Mouse (Mus musculus) CH12.LX (cell line): Measurements from ENCODE around the gene Gsg1.

Source experiments
- CTCF ChIP-seq, 2 experiments: IDR thresholded peaks in 1 of 2; conservative IDR thresholded peaks in 1 of 2; 2 replicates each; pipeline ENCODE4 v1.5.1; 2011 to 2012; ENCODE audit warnings: low read depth in 2 of 2, low read length in 2 of 2, improper control_type of control experiment in 1 of 2, inconsistent platforms in 1 of 2, mild to moderate bottlenecking in 1 of 2, moderate library complexity in 1 of 2
- E2F4 ChIP-seq: IDR thresholded peaks from 2 replicates; pipeline ENCODE4 v1.6.1; 2011; ENCODE audit warnings: low read depth, low read length, improper control_type of control experiment; ENCODE audit not compliant: insufficient replicate concordance
- EP300 ChIP-seq: IDR thresholded peaks from 2 replicates; pipeline ENCODE4 v1.6.1; 2011; ENCODE audit warnings: low read length, improper control_type of control experiment
- HCFC1 ChIP-seq: IDR thresholded peaks from 2 replicates; pipeline ENCODE4 v1.6.1; 2012; ENCODE audit warnings: low read depth, mild to moderate bottlenecking, inconsistent platforms, low read length, improper control_type of control experiment
- JUN ChIP-seq: IDR thresholded peaks from 2 replicates; pipeline ENCODE4 v1.6.1; 2011; ENCODE audit warnings: low read depth, mild to moderate bottlenecking, low read length, improper control_type of control experiment, moderate library complexity; ENCODE audit not compliant: insufficient read depth
- KAT2A ChIP-seq: IDR thresholded peaks from 2 replicates; pipeline ENCODE4 v1.6.1; 2012; ENCODE audit warnings: low read length, improper control_type of control experiment, inconsistent platforms; ENCODE audit not compliant: insufficient replicate concordance
- NELFE ChIP-seq: IDR thresholded peaks from 2 replicates; pipeline ENCODE4 v1.6.1; 2011; ENCODE audit warnings: low read depth, low read length, improper control_type of control experiment
- POLR2A ChIP-seq: IDR thresholded peaks from 2 replicates; pipeline ENCODE4 v1.6.1; 2011; ENCODE audit warnings: low read depth, mild to moderate bottlenecking, improper control_type of control experiment, low read length
- ZNF384 ChIP-seq: IDR thresholded peaks from 2 replicates; pipeline ENCODE4 v1.6.1; 2012; ENCODE audit warnings: low read depth, low read length, improper control_type of control experiment, inconsistent platforms

DNA sequence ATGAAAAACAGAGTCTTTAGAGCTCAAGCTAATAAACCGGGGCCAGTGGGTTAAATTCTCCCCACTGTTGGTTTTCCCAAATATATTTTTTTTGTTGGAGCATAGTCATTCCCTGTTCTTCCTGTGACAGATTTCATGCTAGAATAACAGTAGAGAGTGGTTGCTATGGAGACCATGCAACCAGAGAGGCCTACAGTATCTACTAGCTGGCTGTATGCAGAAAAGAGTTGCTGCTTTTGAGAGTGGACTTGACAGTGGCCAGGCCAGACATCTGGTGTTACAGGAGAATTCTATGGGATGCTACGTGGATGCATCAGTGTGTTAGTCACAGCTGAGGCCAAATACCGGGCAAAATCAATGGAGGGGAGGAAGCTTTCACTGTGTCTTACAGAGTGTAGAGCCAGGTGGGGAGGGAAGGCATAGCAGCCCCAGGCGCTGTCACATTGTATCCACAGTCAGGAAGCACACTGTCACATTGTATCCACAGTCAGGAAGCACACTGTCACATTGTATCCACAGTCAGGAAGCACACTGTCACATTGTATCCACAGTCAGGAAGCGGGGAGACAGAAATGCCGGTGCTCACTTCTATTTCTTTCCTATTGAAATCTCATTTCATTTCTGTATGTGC, 30.2 kb downstream of the Gsg1 start:
- no peak for TF ChIP-seq CTCF (conservative IDR thresholded peaks at IDR 0.05 in 1 of 2, IDR thresholded peaks at IDR 0.05 in 1 of 2; ENCODE audit: low read depth in 2 of 2, low read length in 2 of 2)
- no peak for TF ChIP-seq POLR2A
- TF ChIP-seq HCFC1 = no peak
- no peak for TF ChIP-seq KAT2A
- no peak for TF ChIP-seq EP300
- TF ChIP-seq ZNF384 = no peak
- no peak for TF ChIP-seq JUN
- TF ChIP-seq NELFE = no peak
- TF ChIP-seq E2F4 = no peak
